Mouse (Mus musculus): ENCODE measurements around the gene Tmc4. TPM values are rescaled to one million over a fixed set of nuclear protein-coding genes. Genes with fewer than 3 reads are reported as not detected.

The Tmc4 gene
- 10 to 100 TPM; 10.7 to 11.3 TPM for total RNA-seq (2023)

GRCm38 (mm10) chr7:3677342-3677741 lies at the start of gene Tmc4:
Gene Tmc4, minus strand, starts transcription at chr7:3677553.

DNA sequence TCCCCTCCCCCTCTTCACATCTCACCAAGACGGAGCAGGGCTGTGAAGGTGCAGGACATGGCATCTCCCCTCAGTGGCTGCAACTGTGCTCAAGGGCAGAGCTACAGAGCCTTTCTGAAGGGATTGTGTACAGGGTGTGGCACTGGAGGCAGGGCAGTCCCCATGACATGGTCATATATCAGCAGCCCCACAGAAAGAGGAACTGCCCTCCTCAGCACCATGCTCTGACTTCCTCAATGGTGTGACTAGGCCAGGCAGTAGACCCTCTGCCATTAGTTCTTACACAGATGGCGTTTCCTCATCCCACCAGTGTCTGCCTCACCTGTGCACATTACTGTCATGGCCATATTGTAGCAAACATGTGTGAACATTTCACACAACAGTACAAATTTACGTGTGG lies 42.9 kb upstream of the Tmc4 start, which contains the start of gene Pirb:
Gene Pirb, minus strand, starts transcription at position 124 of the 400 bp plus-strand sequence.

GRCm38 (mm10) chr7:3703879-3704441 lies 26.6 kb upstream of the Tmc4 start, which contains the start of gene Rps9:
Gene Rps9, plus strand, starts transcription at chr7:3703993.

GRCm38 (mm10) chr7:3692987-3693808 lies 15.8 kb upstream of the Tmc4 start, which contains the start of gene Mboat7:
Gene Mboat7, minus strand, starts transcription at chr7:3693523.

DNA sequence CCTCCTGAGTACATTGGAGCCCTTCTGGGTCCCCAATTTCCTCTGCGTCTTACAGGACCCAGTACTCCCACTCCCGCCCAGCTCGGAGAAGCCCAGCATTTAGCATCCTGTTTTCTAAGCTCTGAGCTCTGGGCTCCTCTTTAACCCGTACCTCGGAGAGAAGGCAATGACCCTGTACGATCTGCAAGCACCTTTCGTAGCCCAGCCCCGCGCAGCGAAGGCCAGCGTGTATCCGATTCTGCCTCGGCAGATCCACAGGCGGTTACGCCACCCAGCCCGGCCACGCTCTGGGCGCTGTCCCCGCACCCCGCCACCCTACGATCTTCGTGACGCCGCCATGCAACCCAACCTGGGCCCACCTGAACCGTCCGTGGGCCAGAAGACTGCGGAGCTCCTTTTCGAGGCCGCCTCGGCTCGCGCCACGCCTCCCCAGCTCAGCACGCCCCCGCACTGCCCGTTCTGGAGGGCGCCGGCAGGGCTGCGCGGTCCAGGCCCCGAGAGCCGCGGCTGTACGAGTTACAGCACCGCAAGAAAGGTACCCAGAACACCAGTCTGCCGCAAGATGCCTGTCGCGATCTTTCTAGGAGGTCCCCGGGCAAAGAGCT lies 15.1 kb upstream of the Tmc4 start, which contains the start of gene Tsen34:
Gene Tsen34, plus strand, starts transcription at position 482 of the 605 bp plus-strand sequence.

DNA sequence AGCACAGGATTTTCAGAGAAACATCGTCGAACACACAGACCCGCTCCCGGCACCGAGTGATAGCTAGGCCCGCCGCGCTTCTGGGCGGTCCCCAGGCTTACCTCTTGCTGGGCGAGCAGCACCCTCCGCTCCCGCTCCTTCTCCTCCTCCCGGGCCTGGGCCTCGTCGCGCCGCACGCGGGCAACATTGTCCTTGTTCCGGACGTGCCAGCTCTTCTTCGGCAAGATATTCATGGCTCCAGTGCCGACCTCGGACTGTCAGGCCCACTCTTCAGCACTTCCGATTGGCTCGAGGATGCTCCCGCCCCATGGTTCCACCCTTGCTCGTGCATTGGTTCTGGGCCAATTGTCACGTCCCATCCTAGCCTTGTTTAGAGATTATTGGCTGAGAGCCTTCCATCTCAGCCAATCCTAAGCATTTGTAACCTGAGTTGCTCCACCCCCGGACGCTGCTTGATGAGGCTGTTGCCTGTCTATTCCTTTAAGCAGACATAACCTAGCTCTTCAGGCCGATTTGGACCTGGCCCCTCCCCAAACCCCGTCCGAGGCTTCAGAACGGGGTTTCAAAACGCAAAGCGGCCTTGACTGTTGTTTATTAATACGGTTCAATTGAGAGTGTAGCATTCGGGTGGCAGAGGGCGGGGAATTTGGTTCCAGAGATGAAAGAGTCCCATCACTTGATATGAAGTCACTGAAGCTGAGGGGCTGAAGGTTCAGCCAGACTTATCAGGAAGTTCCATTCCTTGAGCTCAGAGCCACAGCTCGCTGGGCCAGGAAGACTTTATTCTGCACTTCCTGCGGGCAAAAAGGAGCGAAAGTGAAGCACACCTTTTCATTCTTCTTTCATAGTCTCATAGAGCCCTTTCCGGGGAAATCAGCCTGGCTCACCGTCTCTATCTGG lies 11.9 kb downstream of the Tmc4 start, which contains the start of gene Leng1:
Gene Leng1, minus strand, starts transcription at position 626 of the 900 bp plus-strand sequence.

DNA sequence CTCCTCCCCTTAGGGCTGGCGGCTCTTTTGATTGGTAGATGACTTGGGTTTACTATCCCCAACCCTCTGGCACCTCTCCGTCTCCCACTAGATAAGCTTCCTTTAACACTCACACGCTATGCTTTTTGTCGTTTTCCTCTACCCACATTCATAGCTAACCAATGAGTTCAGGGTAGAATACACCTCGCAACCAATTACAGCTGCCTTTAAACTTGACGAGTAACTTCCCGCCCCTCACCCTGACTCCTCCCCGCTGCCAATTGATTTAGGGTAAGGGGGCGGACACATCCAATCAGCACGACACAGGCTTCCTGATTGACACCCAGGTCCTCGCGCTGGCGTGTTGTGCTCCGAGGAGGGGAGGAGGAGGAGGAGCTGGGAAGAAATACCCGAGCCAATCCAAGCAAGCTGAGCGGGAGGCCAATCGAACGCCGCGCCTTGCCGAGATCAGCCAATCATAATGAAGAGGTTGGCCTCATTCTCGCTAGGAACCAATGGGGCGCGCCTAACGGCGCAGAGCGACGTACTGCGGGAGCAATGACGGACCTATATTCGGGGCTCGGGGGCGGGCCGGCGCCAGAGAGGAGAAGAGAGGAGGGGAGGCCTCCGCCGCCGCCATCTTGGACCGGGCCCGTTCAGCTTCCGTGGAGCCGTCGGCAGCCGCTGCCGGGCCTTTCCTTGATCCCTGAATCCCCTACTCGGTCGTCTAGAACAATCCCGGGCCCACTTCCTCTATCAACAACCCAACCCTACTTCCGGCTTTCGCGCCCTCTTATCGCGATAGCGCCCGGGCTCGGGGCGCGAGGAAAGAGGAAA lies 32.5 kb downstream of the Tmc4 start, which contains the start of gene Cnot3:
Gene Cnot3, plus strand, starts transcription at position 597 of the 816 bp plus-strand sequence.

GRCm38 (mm10) chr7:3629543-3630477 lies 47.5 kb downstream of the Tmc4 start, which contains the start of the genes Tfpt and Prpf31:
Gene Tfpt, minus strand, starts transcription at chr7:3629929.
Gene Prpf31, plus strand, starts transcription at chr7:3629985.

DNA sequence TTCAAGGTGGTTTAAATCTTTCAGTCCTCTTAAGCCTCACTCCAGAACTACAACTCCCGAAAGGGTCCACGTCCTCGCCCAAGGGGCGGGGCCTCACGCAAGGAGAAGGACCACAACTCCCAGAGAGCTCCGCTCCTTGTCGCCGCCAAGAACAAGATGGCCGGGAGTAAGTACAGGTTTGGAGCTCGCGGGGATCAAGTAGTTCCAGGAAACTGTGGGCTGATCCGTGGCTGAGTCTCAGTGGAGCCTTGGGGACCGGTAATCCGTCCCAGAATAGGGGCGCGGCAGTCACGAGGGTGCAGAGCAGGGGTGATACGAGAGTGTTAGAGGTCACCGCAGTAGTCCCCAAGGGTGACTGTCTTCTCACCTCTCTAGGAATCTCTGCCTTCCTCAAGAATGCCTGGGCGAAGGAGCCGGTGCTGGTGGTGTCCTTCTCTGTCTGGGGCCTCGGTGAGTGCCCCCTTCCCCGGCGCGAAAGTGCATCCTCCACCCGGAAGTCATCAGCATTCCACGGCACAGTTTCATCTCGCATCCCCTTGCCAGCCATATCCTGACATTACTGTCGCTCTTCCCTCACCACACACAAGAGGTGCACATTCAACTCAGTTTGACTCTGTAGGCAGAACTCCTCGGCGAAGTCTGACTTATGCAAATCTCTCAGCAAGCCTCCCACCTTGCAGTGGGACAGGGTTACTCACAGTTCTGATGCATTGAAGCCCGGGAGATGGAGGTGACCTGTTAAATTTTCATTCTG lies 59.9 kb downstream of the Tmc4 start, which contains the start of gene Ndufa3:
Gene Ndufa3, plus strand, starts transcription at position 132 of the 754 bp plus-strand sequence.

DNA sequence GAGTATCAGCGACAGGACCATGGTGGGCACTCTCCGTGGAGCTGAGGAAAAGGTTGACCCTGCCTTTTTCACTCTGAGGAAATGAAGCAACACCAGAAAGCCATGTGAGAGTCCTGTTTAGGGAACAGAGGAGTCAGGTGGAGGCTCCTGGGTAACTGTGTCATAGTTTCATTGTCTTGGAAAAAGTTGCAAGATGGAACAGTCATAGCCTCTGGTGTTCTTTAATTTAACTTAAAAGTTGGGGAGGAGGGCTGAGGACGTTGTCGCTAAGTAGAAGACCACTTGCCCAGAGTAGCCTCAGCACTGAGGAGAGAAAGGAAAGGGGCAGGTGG lies 61.3 kb downstream of the Tmc4 start, which contains the start of gene Oscar:
Gene Oscar, minus strand, starts transcription at position 101 of the 332 bp plus-strand sequence.

Other genes starting within 250 kb of the Tmc4 start
- gene Tarm1, start 174.9 kb downstream of the Tmc4 start, total RNA-seq (2023), result not detected
- not detected for gene Oscar, start 61.4 kb downstream of the Tmc4 start, total RNA-seq (2023)
- 100 to 1,000 TPM; 346 to 367 TPM for gene Ndufa3, start 60.2 kb downstream of the Tmc4 start, total RNA-seq (2023)
- 10 to 100 TPM; 18.8 to 22.4 TPM for gene Tfpt, start 47.6 kb downstream of the Tmc4 start, total RNA-seq (2023)
- gene Prpf31, start 47.6 kb downstream of the Tmc4 start, total RNA-seq (2023), result 10 to 100 TPM; 64.3 to 67.5 TPM
- gene Cnot3, start 32.3 kb downstream of the Tmc4 start, total RNA-seq (2023), result 100 to 1,000 TPM; 114 to 141 TPM
- 10 to 100 TPM; 14.1 to 14.5 TPM for gene Leng1, start 11.7 kb downstream of the Tmc4 start, total RNA-seq (2023)
- 10 to 100 TPM; 24.6 to 26.1 TPM for gene Tsen34, start 15.3 kb upstream of the Tmc4 start, total RNA-seq (2023)
- gene Mboat7, start 16.0 kb upstream of the Tmc4 start, total RNA-seq (2023), result 10 to 100 TPM; 58.2 to 69.3 TPM
- gene Rps9, start 26.4 kb upstream of the Tmc4 start, total RNA-seq (2023), result 1,000 to 10,000 TPM; 2,583 to 2,648 TPM
- under 1 TPM; 0.68 to 0.93 TPM for gene Pirb, start 42.8 kb upstream of the Tmc4 start, total RNA-seq (2023)
- under 1 TPM; 0.44 to 0.50 TPM for gene Gm15448, start 148.1 kb upstream of the Tmc4 start, total RNA-seq (2023)
- 1 to 10 TPM in 1 of 2 experiments, under 1 TPM in 1; 0.47 to 1.3 TPM for gene Pira2, start 167.5 kb upstream of the Tmc4 start, total RNA-seq (2023)
- gene Gm14548, start 220.6 kb upstream of the Tmc4 start, total RNA-seq (2023), result under 1 TPM in 1 of 2 experiments, not detected in 1; 0.58 TPM
- gene Lilra6, start 237.9 kb upstream of the Tmc4 start, total RNA-seq (2023), result 1 to 10 TPM in 1 of 2 experiments, not detected in 1; 1.1 TPM

Measured in T-cell, adult 66 days (primary cell).